ENCODE assay signal across 20 mouse cellular contexts in the genomic region with DNA sequence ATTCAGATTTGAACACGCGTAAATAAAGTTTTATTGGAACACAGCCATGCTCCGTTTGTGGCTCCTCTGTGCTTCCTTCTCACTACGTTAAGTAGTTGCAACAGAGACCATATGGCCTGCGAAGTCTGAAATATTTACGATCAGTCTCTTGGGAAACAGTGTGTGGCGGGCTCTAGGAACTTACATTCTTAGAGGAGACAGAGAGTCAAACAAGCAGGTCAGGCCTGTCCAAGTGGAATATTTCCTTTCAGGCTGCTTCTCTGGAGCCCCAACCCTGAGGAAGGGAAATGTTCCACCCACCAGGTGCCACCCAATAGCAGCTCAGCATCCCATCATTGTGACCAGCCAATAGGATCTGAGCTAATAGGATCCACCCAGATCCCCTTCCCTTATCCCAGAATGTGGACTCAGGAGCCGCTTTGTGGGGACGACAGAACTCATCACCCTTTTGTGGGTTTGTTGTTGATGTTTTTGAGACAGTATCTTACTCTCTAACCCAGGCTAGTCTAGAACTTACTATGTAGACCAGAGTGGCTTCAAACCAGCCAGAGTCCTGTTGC. TPM values are rescaled to one million over a fixed set of nuclear protein-coding genes. Genes with fewer than 3 reads are reported as not detected.
DNase-seq lines count a peak whose midpoint lies in the region; ATAC-seq and TF ChIP-seq lines count a peak whose summit lies in the region.
"Had no signal": no experiment of that assay in that cellular context is flagged by ENCODE, and none has a peak within 500 bp of the region (broad histone marks: within the 10 kb centered on the region; RNA-seq: fewer than 3 reads in every experiment).

No protein-coding gene starts in this region.

- TF ChIP-seq POLR2A in kidney, adult 2 months (IDR thresholded peaks at IDR 0.05; ENCODE audit: low read depth, low read length): no peak
- no peak for TF ChIP-seq POLR2A in bone marrow, adult 2 months (IDR thresholded peaks at IDR 0.05; ENCODE audit: borderline replicate concordance, control insufficient read depth, low read depth, low read length)

- no peak for TF ChIP-seq CTCF in kidney, adult 2 months (conservative IDR thresholded peaks at IDR 0.05; ENCODE audit: insufficient read depth, insufficient read length, low read depth, low read length)
- TF ChIP-seq CTCF in bone marrow, adult 2 months (IDR thresholded peaks at IDR 0.05; ENCODE audit: control insufficient read depth, insufficient read depth, low read length): no peak
- no peak for TF ChIP-seq CTCF in hindbrain, postnatal 0 days (IDR thresholded peaks at IDR 0.05; ENCODE audit: low read depth)

- no peak for ATAC-seq in cerebellum, adult (ENCODE audit: insufficient number of reproducible peaks, low FRiP score, low TSS enrichment)
- ATAC-seq in stomach, embryonic 16.5 days (ENCODE audit: insufficient read depth, low FRiP score): no peak
- ATAC-seq in hindbrain, postnatal 0 days: no peak
- ATAC-seq: activated CD4-positive, CD25-positive, alpha-beta regulatory T cell, adult 4 months; liver, embryonic 12.5 days had no signal

- no peaks in the 10 kb centered on the region for H3K27me3 ChIP-seq in kidney, adult 2 months (replicated peaks; ENCODE audit: control insufficient read depth, insufficient read depth, low read length)
- no peaks in the 10 kb centered on the region for H3K27me3 ChIP-seq in stomach, embryonic 16.5 days (ENCODE audit: control insufficient read depth, insufficient read depth, low read length)
- no peaks in the 10 kb centered on the region for H3K27me3 ChIP-seq in hindbrain, postnatal 0 days (ENCODE audit: insufficient read depth, low read length)

- H3K9ac ChIP-seq in stomach, embryonic 16.5 days (ENCODE audit: low read length): no peak overlapping the region
- H3K9ac ChIP-seq in hindbrain, postnatal 0 days (replicated peaks; ENCODE audit: low read length): no peak overlapping the region
- H3K9ac ChIP-seq: hindbrain, embryonic 14.5 days; liver, embryonic 12.5 days had no signal

- H3K27ac ChIP-seq in kidney, adult 2 months (ENCODE audit: insufficient read depth, low read depth, low read length): no peak overlapping the region
- H3K27ac ChIP-seq in bone marrow, adult 2 months (ENCODE audit: control insufficient read depth, insufficient read depth, low read depth, low read length, poor library complexity): peak overlapping the region; percentile 24; the same call in 1 of the 2 replicates
- peak overlapping the region; percentile 16; the same call in 1 of the 2 replicates for H3K27ac ChIP-seq in stomach, embryonic 16.5 days (ENCODE audit: low read length)
- no peak overlapping the region for H3K27ac ChIP-seq in hindbrain, postnatal 0 days
- H3K27ac ChIP-seq: embryonic facial prominence, embryonic 10.5 days; hindbrain, embryonic 14.5 days; left cerebral cortex, adult 2 months; liver, embryonic 12.5 days had no signal

- H3K4me2 ChIP-seq in stomach, embryonic 16.5 days (ENCODE audit: low read depth, low read length): no peak overlapping the region
- no peak overlapping the region for H3K4me2 ChIP-seq in hindbrain, postnatal 0 days (ENCODE audit: low read depth, low read length)
- H3K4me2 ChIP-seq: hindbrain, embryonic 14.5 days; liver, embryonic 12.5 days had no signal

- WGBS in kidney, adult 2 months: 62% methylated on average over 9 of the region's 9 CpGs
- 43% methylated on average over 9 of the region's 9 CpGs for WGBS in bone marrow, adult 2 months
- 46% methylated on average over 9 of the region's 9 CpGs for WGBS in stomach, embryonic 16.5 days
- 67% methylated on average over 9 of the region's 9 CpGs for WGBS in hindbrain, postnatal 0 days

- no peaks in the 10 kb centered on the region for H3K4me1 ChIP-seq in kidney, adult 2 months (ENCODE audit: control insufficient read depth, insufficient read depth, low read length)
- peaks cover 9% of the 10 kb centered on the region for H3K4me1 ChIP-seq in bone marrow, adult 2 months (ENCODE audit: control insufficient read depth, insufficient read depth, low read length)
- H3K4me1 ChIP-seq in stomach, embryonic 16.5 days (ENCODE audit: control insufficient read depth, insufficient read depth, low read length): peaks cover 9% of the 10 kb centered on the region; the same call in 1 of the 2 replicates
- 0 out of 2 replicates have a peak, but pooled peaks cover 4% of the 10 kb centered on the region for H3K4me1 ChIP-seq in hindbrain, postnatal 0 days (ENCODE audit: insufficient read depth, low read length)

- peak; percentile 13 for DNase-seq in cerebellum, adult 9-11 months
- peak; percentile 34 for DNase-seq in kidney, postnatal 10 days
- DNase-seq in kidney, adult 2 months: no peak
- no peak for DNase-seq in frontal cortex, adult 2 months (ENCODE audit: extremely low spot score in 1 of 2, low spot score in 1 of 2)
- DNase-seq in hindbrain, postnatal 0 days (ENCODE audit: low spot score): no peak
- DNase-seq: adrenal gland, postnatal 36 days; cerebellum, adult 11 months; heart, adult 11 months; lung, postnatal 14 days; midbrain, embryonic 14.5 days; right cerebral cortex, postnatal 25 days; thymus, adult 2 months had no signal

- H3K36me3 ChIP-seq in kidney, adult 2 months (ENCODE audit: control insufficient read depth, insufficient read depth, low read length): no peaks in the 10 kb centered on the region
- H3K36me3 ChIP-seq in stomach, embryonic 16.5 days (ENCODE audit: control insufficient read depth, insufficient read depth, low read length): no peaks in the 10 kb centered on the region
- H3K36me3 ChIP-seq in hindbrain, postnatal 0 days (ENCODE audit: insufficient read depth, low read length): no peaks in the 10 kb centered on the region
- H3K36me3 ChIP-seq: embryonic facial prominence, embryonic 10.5 days; liver, embryonic 12.5 days had no signal

- no peaks in the 10 kb centered on the region for H3K9me3 ChIP-seq in stomach, embryonic 16.5 days (replicated peaks; ENCODE audit: control insufficient read depth, low read length)
- no peaks in the 10 kb centered on the region for H3K9me3 ChIP-seq in hindbrain, postnatal 0 days (ENCODE audit: low read length)
- H3K9me3 ChIP-seq: embryonic facial prominence, embryonic 10.5 days; liver, embryonic 12.5 days had no signal

- H3K4me3 ChIP-seq in kidney, adult 2 months (ENCODE audit: insufficient read depth, low read depth, low read length): no peak overlapping the region
- no peak overlapping the region for H3K4me3 ChIP-seq in bone marrow, adult 2 months (replicated peaks; ENCODE audit: control insufficient read depth, low read depth, low read length)
- H3K4me3 ChIP-seq in stomach, embryonic 16.5 days (replicated peaks; ENCODE audit: low read length): 0 out of 2 replicates have a peak overlapping the region, but pooled peaks have one; percentile 2
- no peak overlapping the region for H3K4me3 ChIP-seq in hindbrain, postnatal 0 days (ENCODE audit: low read length)
- H3K4me3 ChIP-seq: embryonic facial prominence, embryonic 10.5 days; left cerebral cortex, adult 2 months; liver, embryonic 12.5 days had no signal

RNA-seq across cellular contexts. Expression of a gene that starts 11.7 kb away (rescaled TPM):
- polyA plus RNA-seq in kidney, adult 2 months (2012; rRNA removed): 29.4 and 30.9 TPM in 2 replicates
- 36.1 and 79.3 TPM in 2 replicates for polyA plus RNA-seq in bone marrow, adult 2 months (2011; ENCODE audit: insufficient read depth, insufficient read length, low replicate concordance, missing spikeins)
- 69.2 and 71.8 TPM in 2 replicates for polyA plus RNA-seq in stomach, embryonic 16.5 days (2015; fragmentation: Nextera tagmentation; extraction: Ambion mirVana)
- 10.8 and 12.8 TPM in 2 replicates for polyA plus RNA-seq in frontal cortex, adult 2 months (2012; rRNA removed)
- total RNA-seq in hindbrain, postnatal 0 days (2014; rRNA removed): 28.0 and 31.1 TPM in 2 replicates
- 20.4 and 22.6 TPM in 2 replicates for polyA plus RNA-seq in hindbrain, postnatal 0 days (2015; fragmentation: Nextera tagmentation; extraction: Ambion mirVana)

Comparison
In these comparisons a context has a peak if more than half of its experiments do, and no peak if none do; other contexts are left out.
1. DNase-seq: peak in cerebellum, adult 9-11 months (single experiment) and kidney, postnatal 10 days (single experiment); none in kidney, adult 2 months (single experiment), frontal cortex, adult 2 months (0 of 2) and hindbrain, postnatal 0 days (single experiment).
2. H3K27ac ChIP-seq: peak in bone marrow, adult 2 months (single experiment) and stomach, embryonic 16.5 days (single experiment); none in kidney, adult 2 months (single experiment) and hindbrain, postnatal 0 days (single experiment).